Mouse (Mus musculus) bone marrow, adult 2 months (tissue): ENCODE measurements at regions not wholly inside any gene's neighbourhood (a gene's known extent, or its start where the extent isn't known, plus 50 kb on each side); places are given as distances from the start of the nearest gene placed in this dataset.

Experiments used
- CTCF ChIP-seq: fragments of 200-500 bp; IDR thresholded peaks from 2 replicates; pipeline ENCODE4 v1.5.1; 2011; ENCODE audit warnings: low read length, control low read depth; ENCODE audit not compliant: control insufficient read depth, insufficient read depth
- POLR2A ChIP-seq: fragments of 200-500 bp; IDR thresholded peaks from 2 replicates; pipeline ENCODE4 v1.6.1; 2011; ENCODE audit warnings: low read depth, mild to moderate bottlenecking, control low read depth, low read length, borderline replicate concordance; ENCODE audit not compliant: control insufficient read depth

DNA sequence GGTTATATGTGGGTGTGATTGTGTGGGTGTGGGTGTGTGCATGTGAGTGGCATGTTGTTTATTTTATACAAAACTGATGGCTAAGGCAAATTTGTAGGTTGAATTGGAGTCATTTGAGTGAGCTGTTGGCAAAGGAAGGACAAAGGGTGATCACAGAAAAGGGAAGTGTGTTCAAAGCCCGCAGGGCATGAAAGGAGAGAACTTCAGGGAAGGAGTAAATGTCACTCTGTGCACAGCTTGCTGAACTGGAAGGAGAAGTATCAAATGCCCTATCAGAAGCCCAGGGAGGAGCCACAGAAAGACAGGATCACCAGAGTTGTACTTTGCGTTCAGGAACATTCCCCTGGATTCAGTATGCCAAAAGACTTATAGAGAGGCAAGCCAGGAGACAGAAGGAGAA is 122.3 kb upstream of the Tent5a start:
- no peak for TF ChIP-seq POLR2A
- no peak for TF ChIP-seq CTCF
